Mouse (Mus musculus): ENCODE results near the gene Cybc1. TPM values are rescaled to one million over a fixed set of nuclear protein-coding genes. Genes with fewer than 3 reads are reported as not detected.

The Cybc1 gene
- polyA plus RNA-seq (2015; fragmentation: Nextera tagmentation; extraction: Ambion mirVana) = 32.2 and 34.3 TPM in 2 replicates

DNA sequence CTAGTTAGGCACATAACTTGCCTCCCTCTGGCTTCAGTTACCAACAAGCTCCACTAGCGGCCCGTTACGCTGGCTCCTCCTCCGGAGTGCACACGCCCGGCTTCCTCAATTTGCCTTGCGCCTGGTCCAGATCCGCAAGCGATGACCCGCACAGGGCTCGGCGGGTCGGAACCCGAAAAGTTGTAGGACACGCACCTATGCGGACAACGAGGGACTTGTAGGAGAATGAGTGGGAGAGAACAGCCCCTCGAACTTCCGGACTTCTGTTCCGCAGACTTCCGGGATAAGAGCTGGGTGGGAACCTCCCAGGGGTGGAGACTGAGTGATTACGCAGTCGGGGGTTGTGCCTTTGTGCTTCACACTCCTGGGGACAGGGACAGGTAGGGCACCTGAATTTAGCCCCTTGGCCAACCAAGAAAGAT lies at the start of gene Cybc1:
Cybc1 (minus strand) TSS at position 305 of the 422 bp plus-strand sequence.

DNA sequence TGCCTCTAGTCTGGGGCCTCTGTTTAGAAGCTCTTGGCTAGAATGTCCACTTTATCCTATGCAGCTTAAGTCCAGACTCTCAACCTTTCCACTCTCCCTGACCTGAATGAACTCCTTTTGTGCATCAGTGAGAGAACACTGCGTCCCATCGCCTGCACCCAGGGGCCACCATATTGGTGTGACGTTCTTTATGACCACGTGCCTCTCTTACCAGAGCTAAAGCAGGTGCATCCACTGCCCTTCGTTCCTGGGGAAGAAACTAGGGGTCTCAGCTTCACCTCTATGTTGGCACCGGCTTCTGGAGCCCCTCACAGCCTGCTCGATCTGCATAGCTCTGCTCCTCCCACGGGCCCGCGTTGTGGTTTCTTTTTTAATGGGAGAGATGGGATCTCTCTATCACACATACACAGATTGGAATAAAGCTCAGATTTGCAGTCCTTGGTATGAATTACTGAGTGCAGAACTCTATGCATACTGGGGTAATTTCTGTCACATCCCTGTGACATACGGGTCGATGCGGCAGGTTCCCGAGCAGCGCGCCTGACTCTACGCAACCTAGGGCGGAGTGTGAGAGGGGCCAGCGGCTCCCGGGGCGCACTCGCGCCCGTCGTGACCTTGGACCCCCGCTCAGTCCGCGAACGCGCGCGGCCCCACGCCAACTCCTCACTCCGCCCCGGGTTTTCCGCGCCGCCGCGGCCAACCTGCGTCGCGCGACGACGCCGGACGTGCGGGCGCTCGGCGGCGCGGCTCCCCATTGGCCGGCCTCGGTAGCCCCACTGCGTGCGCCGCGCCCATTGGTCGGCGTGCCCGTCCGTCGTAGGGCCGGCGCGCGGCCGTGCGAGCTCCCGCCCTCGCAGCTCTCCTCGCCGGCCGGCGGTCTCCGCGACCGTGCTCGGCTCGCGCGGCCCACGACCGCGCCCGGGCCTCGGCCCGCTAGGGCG lies 30.3 kb upstream of the Cybc1 start, which contains the start of gene Foxk2:
Foxk2 (plus strand) TSS at position 831 of the 941 bp plus-strand sequence.

DNA sequence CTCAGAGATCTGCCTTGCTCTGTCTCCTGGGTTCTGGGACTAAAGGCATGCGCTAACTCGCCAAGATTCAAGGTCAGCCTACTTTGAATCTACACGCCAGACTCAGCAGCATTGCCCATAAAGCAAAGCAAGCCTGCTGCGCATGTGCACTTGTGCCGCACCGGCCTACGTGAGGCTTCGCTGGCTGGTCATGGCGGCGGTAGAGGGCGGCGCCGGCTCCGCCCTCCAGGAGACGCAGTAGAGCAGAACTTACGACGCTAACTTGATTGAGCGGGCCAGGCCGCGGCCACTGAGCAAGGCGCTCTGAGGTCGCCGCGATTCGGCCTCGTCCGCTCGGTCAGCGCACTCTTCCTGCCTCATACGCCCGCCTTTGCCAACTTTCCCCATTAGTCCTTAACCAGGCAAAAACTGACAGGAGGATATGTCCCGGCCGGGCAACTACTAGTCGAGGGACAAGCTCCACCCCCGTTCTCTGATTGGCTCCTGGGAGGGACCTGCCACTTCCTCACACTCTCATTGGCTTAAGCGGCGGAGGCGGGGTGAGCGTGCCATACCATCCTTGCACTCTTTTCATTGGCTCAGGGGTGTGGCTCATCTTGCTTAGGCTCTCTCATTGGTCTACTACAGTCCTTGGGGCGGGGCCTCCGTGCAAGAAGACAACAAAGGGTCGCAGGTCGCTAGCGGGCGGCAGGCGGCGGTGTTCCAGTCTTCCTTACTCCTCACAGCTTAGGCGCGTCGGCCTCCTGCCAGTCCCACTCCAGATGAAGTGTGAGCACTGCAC lies 7.6 kb upstream of the Cybc1 start, which contains the start of gene Narf:
Narf (plus strand) TSS at position 690 of the 781 bp plus-strand sequence.

DNA sequence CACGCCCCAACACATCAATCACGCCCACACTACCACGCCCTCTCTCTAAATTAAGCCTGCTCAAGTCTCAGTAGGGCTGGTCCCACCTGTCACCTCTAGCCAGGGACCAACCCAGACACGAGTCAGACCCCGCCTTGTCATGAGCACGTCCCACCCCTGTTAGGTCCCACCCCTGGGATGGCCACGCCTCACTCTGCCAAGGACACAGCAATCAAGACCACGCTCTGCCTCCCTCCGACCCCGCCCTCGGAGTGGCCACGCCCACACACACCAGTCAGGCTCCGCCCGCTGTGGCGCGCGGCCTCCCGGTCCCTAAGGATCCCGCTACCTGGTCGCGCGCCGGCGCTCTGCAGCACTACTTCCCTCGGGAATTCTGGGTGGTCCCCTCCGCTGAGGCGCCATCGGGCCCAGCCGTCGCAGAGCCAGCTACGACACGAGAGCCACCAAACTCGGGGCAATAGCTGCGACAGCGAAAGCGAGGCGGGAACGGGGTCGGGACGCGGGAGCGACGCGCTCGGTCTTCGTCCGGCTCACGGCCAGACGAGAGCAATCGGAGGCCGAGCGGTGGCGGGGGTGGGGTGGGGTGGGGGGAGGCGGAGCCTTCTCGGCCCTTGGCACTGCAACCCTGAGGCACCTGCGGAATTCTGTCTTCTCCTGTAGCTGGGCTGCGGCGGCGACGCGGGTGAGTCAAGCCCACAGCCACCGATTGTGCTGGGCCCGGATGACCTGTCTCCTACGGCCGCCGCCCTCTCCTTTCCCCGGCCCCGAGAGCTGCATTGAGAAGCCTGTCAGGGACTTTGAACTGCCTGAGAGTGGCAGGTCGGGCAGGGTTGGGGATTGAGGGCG lies 24.7 kb downstream of the Cybc1 start, which contains the start of the genes Hexdc and Ogfod3:
Hexdc (plus strand) TSS at position 273 of the 846 bp plus-strand sequence.
Ogfod3 (minus strand) TSS at position 551 of the 846 bp plus-strand sequence.

Other genes with a start within 250 kb of the Cybc1 start
- 69.5 and 78.5 TPM in 2 replicates for gene Csnk1d, start 238.0 kb downstream of the Cybc1 start, polyA plus RNA-seq (2015; fragmentation: Nextera tagmentation; extraction: Ambion mirVana)
- gene Cd7, start 189.9 kb downstream of the Cybc1 start, polyA plus RNA-seq (2015; fragmentation: Nextera tagmentation; extraction: Ambion mirVana) = not detected in 2 replicates
- gene Sectm1b, start 165.8 kb downstream of the Cybc1 start, polyA plus RNA-seq (2015; fragmentation: Nextera tagmentation; extraction: Ambion mirVana) = 0.11 TPM in 2 replicates
- 0.10 TPM in 1 of 2 replicates, not detected in the other for gene Sectm1a, start 148.1 kb downstream of the Cybc1 start, polyA plus RNA-seq (2015; fragmentation: Nextera tagmentation; extraction: Ambion mirVana)
- gene Tex19.2, start 110.6 kb downstream of the Cybc1 start, polyA plus RNA-seq (2015; fragmentation: Nextera tagmentation; extraction: Ambion mirVana) = not detected in 2 replicates
- gene Tex19.1, start 83.2 kb downstream of the Cybc1 start, polyA plus RNA-seq (2015; fragmentation: Nextera tagmentation; extraction: Ambion mirVana) = 0.15 TPM in 1 of 2 replicates, not detected in the other
- gene Uts2r, start 69.1 kb downstream of the Cybc1 start, polyA plus RNA-seq (2015; fragmentation: Nextera tagmentation; extraction: Ambion mirVana) = not detected in 2 replicates
- gene Hexdc, start 24.9 kb downstream of the Cybc1 start, polyA plus RNA-seq (2015; fragmentation: Nextera tagmentation; extraction: Ambion mirVana) = 5.7 and 5.8 TPM in 2 replicates
- gene Ogfod3, start 24.6 kb downstream of the Cybc1 start, polyA plus RNA-seq (2015; fragmentation: Nextera tagmentation; extraction: Ambion mirVana) = 15.5 and 16.6 TPM in 2 replicates
- 19.2 and 20.9 TPM in 2 replicates for gene Narf, start 7.9 kb upstream of the Cybc1 start, polyA plus RNA-seq (2015; fragmentation: Nextera tagmentation; extraction: Ambion mirVana)
- 3.7 and 4.3 TPM in 2 replicates for gene Foxk2, start 30.7 kb upstream of the Cybc1 start, polyA plus RNA-seq (2015; fragmentation: Nextera tagmentation; extraction: Ambion mirVana)
- 53.4 and 56.5 TPM in 2 replicates for gene Wdr45b, start 125.1 kb upstream of the Cybc1 start, polyA plus RNA-seq (2015; fragmentation: Nextera tagmentation; extraction: Ambion mirVana)
- gene Rab40b, start 158.9 kb upstream of the Cybc1 start, polyA plus RNA-seq (2015; fragmentation: Nextera tagmentation; extraction: Ambion mirVana) = 5.2 and 5.8 TPM in 2 replicates
- gene Fn3krp, start 192.1 kb upstream of the Cybc1 start, polyA plus RNA-seq (2015; fragmentation: Nextera tagmentation; extraction: Ambion mirVana) = 3.4 TPM in 2 replicates
- gene Fn3k, start 205.6 kb upstream of the Cybc1 start, polyA plus RNA-seq (2015; fragmentation: Nextera tagmentation; extraction: Ambion mirVana) = 0.11 TPM in 1 of 2 replicates, not detected in the other
- gene Tbcd, start 222.6 kb upstream of the Cybc1 start, polyA plus RNA-seq (2015; fragmentation: Nextera tagmentation; extraction: Ambion mirVana) = 31.2 and 32.0 TPM in 2 replicates

Data from urinary bladder, postnatal 0 days (tissue).